Mouse (Mus musculus) testis, adult 2 months (tissue): Measurements from ENCODE around the gene B4galnt4.

Experiments used
- CTCF ChIP-seq: fragments of 200-500 bp; IDR thresholded peaks from 2 replicates; pipeline ENCODE4 v1.5.1; 2012; ENCODE audit warnings: low read depth, mild to moderate bottlenecking, inconsistent platforms, low read length, moderate library complexity; ENCODE audit not compliant: control insufficient read depth, insufficient read depth, insufficient replicate concordance
- POLR2A ChIP-seq: fragments of 200-500 bp; IDR thresholded peaks from 2 replicates; pipeline ENCODE4 v1.6.1; 2012; ENCODE audit warnings: low read depth, mild to moderate bottlenecking, inconsistent platforms, low read length, moderate library complexity; ENCODE audit not compliant: control insufficient read depth

DNA sequence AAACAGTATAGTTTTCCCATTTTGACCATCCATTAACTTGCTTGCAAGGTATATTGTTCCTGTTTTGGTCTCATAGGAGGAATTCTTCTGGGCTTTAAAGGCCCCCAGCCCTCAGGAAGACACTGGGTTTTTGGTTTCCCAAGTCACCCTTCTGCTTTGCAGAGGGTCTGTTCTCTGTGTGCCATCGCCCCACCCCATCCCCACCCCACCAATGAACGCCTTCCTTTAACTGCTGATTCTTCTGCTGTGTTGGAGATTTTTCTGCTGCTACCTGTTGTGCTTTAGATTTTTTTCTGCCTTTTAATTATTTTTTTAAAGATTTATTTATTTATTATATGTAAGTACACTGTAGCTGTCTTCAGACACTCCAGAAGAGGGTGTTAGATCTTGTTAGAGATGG lies 32.1 kb upstream of the B4galnt4 start, which contains the start of gene Gm17387:
- no peak for TF ChIP-seq CTCF
- no peak for TF ChIP-seq POLR2A
